Mouse (Mus musculus): ENCODE measurements at regions not wholly inside any gene's neighbourhood (a gene's known extent, or its start where the extent isn't known, plus 50 kb on each side); places are given as distances from the start of the nearest gene placed in this dataset.
A peak's percentile ranks its signal among the peaks of the same experiment; 100 is the strongest.

GRCm38 (mm10) chrX:11644484-11644883 lies 316.9 kb downstream of the H2al1j start:
- H3K4me1 ChIP-seq (ENCODE audit: insufficient read depth, low read length), result no peaks in the 10 kb centered on the region
- ATAC-seq (ENCODE audit: low FRiP score) (no peak), DNase-seq (ENCODE audit: low spot score) (peak; percentile 26)
- H3K4me2 ChIP-seq (ENCODE audit: low read depth, low read length, poor library complexity, severe bottlenecking), result no peak overlapping the region
- 67% methylated on average over 6 of the region's 6 CpGs for WGBS
- H3K36me3 ChIP-seq (ENCODE audit: insufficient read depth, low read length), result no peaks in the 10 kb centered on the region
- TF ChIP-seq CTCF (IDR thresholded peaks at IDR 0.05), result no peak
- H3K9ac ChIP-seq (replicated peaks; ENCODE audit: low read length, poor library complexity, severe bottlenecking), result no peak overlapping the region
- no peak overlapping the region for H3K4me3 ChIP-seq (ENCODE audit: low read depth, low read length)
- H3K27ac ChIP-seq (ENCODE audit: low read depth, low read length), result no peak overlapping the region
- no peaks in the 10 kb centered on the region for H3K9me3 ChIP-seq (ENCODE audit: low read length)
- H3K27me3 ChIP-seq (ENCODE audit: insufficient read depth, low read length), result no peaks in the 10 kb centered on the region

GRCm38 (mm10) chrX:11646681-11647526 lies 319.3 kb downstream of the H2al1j start:
- Histone ChIP-seq H3K4me3 (ENCODE audit: low read depth, low read length) (no peak overlapping the region), H3K36me3 (ENCODE audit: insufficient read depth, low read length) (no peaks in the 10 kb centered on the region), H3K27ac (ENCODE audit: low read depth, low read length) (no peak overlapping the region), H3K9ac (replicated peaks; ENCODE audit: low read length, poor library complexity, severe bottlenecking) (no peak overlapping the region), H3K4me1 (ENCODE audit: insufficient read depth, low read length) (no peaks in the 10 kb centered on the region), H3K9me3 (ENCODE audit: low read length) (no peaks in the 10 kb centered on the region), H3K4me2 (ENCODE audit: low read depth, low read length, poor library complexity, severe bottlenecking) (no peak overlapping the region), H3K27me3 (ENCODE audit: insufficient read depth, low read length) (no peaks in the 10 kb centered on the region)
- TF ChIP-seq CTCF (IDR thresholded peaks at IDR 0.05), result no peak
- 86% methylated on average over 7 of the region's 7 CpGs for WGBS
- no peak for ATAC-seq (ENCODE audit: low FRiP score)
- no peak for DNase-seq (ENCODE audit: low spot score)

- no peak overlapping the region for H3K4me2 ChIP-seq (ENCODE audit: low read depth, low read length, poor library complexity, severe bottlenecking)
- 85% methylated on average over 1 of the region's 1 CpGs for WGBS
- no peaks in the 10 kb centered on the region for H3K4me1 ChIP-seq (ENCODE audit: insufficient read depth, low read length)
- no peaks in the 10 kb centered on the region for H3K27me3 ChIP-seq (ENCODE audit: insufficient read depth, low read length)
- ATAC-seq (ENCODE audit: low FRiP score) (no peak), DNase-seq (ENCODE audit: low spot score) (no peak)
- no peaks in the 10 kb centered on the region for H3K36me3 ChIP-seq (ENCODE audit: insufficient read depth, low read length)
- no peak overlapping the region for H3K4me3 ChIP-seq (ENCODE audit: low read depth, low read length)
- no peaks in the 10 kb centered on the region for H3K9me3 ChIP-seq (ENCODE audit: low read length)
- H3K9ac ChIP-seq (replicated peaks; ENCODE audit: low read length, poor library complexity, severe bottlenecking), result no peak overlapping the region
- no peak for TF ChIP-seq CTCF (IDR thresholded peaks at IDR 0.05)
- H3K27ac ChIP-seq (ENCODE audit: low read depth, low read length), result no peak overlapping the region
Observed at GRCm38 (mm10) chrX:11647527-11647836, 319.9 kb downstream of the H2al1j start.

GRCm38 (mm10) chrX:11653336-11653735 lies 325.7 kb downstream of the H2al1j start:
- Histone ChIP-seq H3K36me3 (ENCODE audit: insufficient read depth, low read length) (no peaks in the 10 kb centered on the region), H3K4me3 (ENCODE audit: low read depth, low read length) (no peak overlapping the region), H3K9ac (replicated peaks; ENCODE audit: low read length, poor library complexity, severe bottlenecking) (no peak overlapping the region), H3K27me3 (ENCODE audit: insufficient read depth, low read length) (no peaks in the 10 kb centered on the region), H3K9me3 (ENCODE audit: low read length) (no peaks in the 10 kb centered on the region), H3K4me1 (ENCODE audit: insufficient read depth, low read length) (no peaks in the 10 kb centered on the region), H3K4me2 (ENCODE audit: low read depth, low read length, poor library complexity, severe bottlenecking) (no peak overlapping the region), H3K27ac (ENCODE audit: low read depth, low read length) (no peak overlapping the region)
- WGBS, result 93% methylated on average over 2 of the region's 2 CpGs
- no peak for TF ChIP-seq CTCF (IDR thresholded peaks at IDR 0.05)
- no peak for ATAC-seq (ENCODE audit: low FRiP score)
- no peak for DNase-seq (ENCODE audit: low spot score)

- H3K4me1 ChIP-seq (ENCODE audit: insufficient read depth, low read length), result no peaks in the 10 kb centered on the region
- H3K9me3 ChIP-seq (ENCODE audit: low read length), result no peaks in the 10 kb centered on the region
- no peak overlapping the region for H3K4me2 ChIP-seq (ENCODE audit: low read depth, low read length, poor library complexity, severe bottlenecking)
- 54% methylated on average over 5 of the region's 5 CpGs for WGBS
- H3K9ac ChIP-seq (replicated peaks; ENCODE audit: low read length, poor library complexity, severe bottlenecking), result no peak overlapping the region
- H3K27me3 ChIP-seq (ENCODE audit: insufficient read depth, low read length), result no peaks in the 10 kb centered on the region
- no peaks in the 10 kb centered on the region for H3K36me3 ChIP-seq (ENCODE audit: insufficient read depth, low read length)
- ATAC-seq (ENCODE audit: low FRiP score) (no peak), DNase-seq (ENCODE audit: low spot score) (no peak)
- TF ChIP-seq CTCF (IDR thresholded peaks at IDR 0.05), result no peak
- no peak overlapping the region for H3K4me3 ChIP-seq (ENCODE audit: low read depth, low read length)
- no peak overlapping the region for H3K27ac ChIP-seq (ENCODE audit: low read depth, low read length)
Observed at GRCm38 (mm10) chrX:11654976-11655375, 327.4 kb downstream of the H2al1j start.

- Histone ChIP-seq H3K36me3 (ENCODE audit: insufficient read depth, low read length) (no peaks in the 10 kb centered on the region), H3K9me3 (ENCODE audit: low read length) (no peaks in the 10 kb centered on the region), H3K4me2 (ENCODE audit: low read depth, low read length, poor library complexity, severe bottlenecking) (no peak overlapping the region), H3K27me3 (ENCODE audit: insufficient read depth, low read length) (no peaks in the 10 kb centered on the region), H3K4me3 (ENCODE audit: low read depth, low read length) (no peak overlapping the region), H3K9ac (replicated peaks; ENCODE audit: low read length, poor library complexity, severe bottlenecking) (no peak overlapping the region), H3K4me1 (ENCODE audit: insufficient read depth, low read length) (no peaks in the 10 kb centered on the region), H3K27ac (ENCODE audit: low read depth, low read length) (no peak overlapping the region)
- ATAC-seq (ENCODE audit: low FRiP score) (0 out of 2 replicates have a peak, but pooled peaks have one; percentile 34), DNase-seq (ENCODE audit: low spot score) (peak; percentile 41)
- WGBS, result 47% methylated on average over 6 of the region's 6 CpGs
- TF ChIP-seq CTCF (IDR thresholded peaks at IDR 0.05), result no peak
Observed at GRCm38 (mm10) chrX:11655466-11655865, 327.8 kb downstream of the H2al1j start.

All from midbrain, postnatal 0 days (tissue).